In the genomic region with DNA sequence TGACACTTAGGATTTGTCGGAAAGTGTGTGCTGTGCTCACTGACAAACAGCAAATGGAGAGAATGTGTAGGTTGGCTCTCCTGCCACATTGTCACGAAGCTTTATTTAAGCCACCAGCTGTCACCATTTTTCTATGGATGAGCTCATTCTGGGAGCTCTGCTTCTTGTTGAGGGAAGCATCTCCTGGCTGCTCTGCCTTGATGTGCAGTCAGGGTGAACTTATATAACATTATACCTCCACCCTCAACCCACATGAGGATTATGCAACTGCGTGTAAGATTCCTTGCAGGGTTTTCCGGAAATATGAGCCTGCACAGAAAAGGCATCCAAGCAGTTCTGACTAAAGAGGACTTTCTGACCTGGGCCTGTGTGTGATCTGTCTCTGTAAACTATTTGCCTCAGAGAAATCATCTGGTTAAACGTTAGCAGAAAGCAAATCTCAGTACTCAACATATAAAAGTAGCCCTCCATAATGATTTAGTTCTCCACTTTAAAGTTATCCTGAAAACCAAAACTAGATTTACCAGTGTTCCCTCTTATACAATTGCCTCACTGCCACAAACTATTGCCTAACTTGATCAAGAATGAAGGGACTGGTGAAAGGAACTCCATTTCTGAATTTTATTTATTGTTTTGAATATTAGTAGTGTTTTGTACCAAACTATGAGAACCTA, we compare ENCODE assay signal across 11 mouse cellular contexts. TPM values are rescaled to one million over a fixed set of nuclear protein-coding genes. Genes with fewer than 3 reads are reported as not detected.
DNase-seq lines count a peak whose midpoint lies in the region; ATAC-seq and TF ChIP-seq lines count a peak whose summit lies in the region.
"Had no signal": no experiment of that assay in that cellular context is flagged by ENCODE, and none has a peak within 500 bp of the region (broad histone marks: within the 10 kb centered on the region; RNA-seq: fewer than 3 reads in every experiment).

No protein-coding gene starts in this region.

- TF ChIP-seq CTCF in liver, postnatal 0 days (IDR thresholded peaks at IDR 0.05; ENCODE audit: low read depth), result no peak

- H3K27ac ChIP-seq in liver, postnatal 0 days (ENCODE audit: low read depth), result 0 out of 2 replicates have a peak overlapping the region, but pooled peaks have one; percentile 51
- no peak overlapping the region for H3K27ac ChIP-seq in forebrain, embryonic 15.5 days (replicated peaks)
- H3K27ac ChIP-seq: embryonic facial prominence, embryonic 12.5 days; macrophage had no signal

- TF ChIP-seq EP300 in liver, postnatal 0 days (IDR thresholded peaks at IDR 0.05; ENCODE audit: low read depth), result no peak

- WGBS in liver, postnatal 0 days (ENCODE audit: insufficient replicate concordance), result 56% methylated on average over 5 of the region's 5 CpGs
- WGBS in forebrain, embryonic 15.5 days, result 82% methylated on average over 5 of the region's 5 CpGs

- no peaks in the 10 kb centered on the region for H3K9me3 ChIP-seq in liver, postnatal 0 days (ENCODE audit: low read length)
- H3K9me3 ChIP-seq in forebrain, embryonic 15.5 days, result no peaks in the 10 kb centered on the region
- H3K9me3 ChIP-seq: embryonic facial prominence, embryonic 12.5 days had no signal

- no peak overlapping the region for H3K9ac ChIP-seq in liver, postnatal 0 days (replicated peaks)
- no peak overlapping the region for H3K9ac ChIP-seq in forebrain, embryonic 15.5 days (replicated peaks)
- H3K9ac ChIP-seq: embryonic facial prominence, embryonic 12.5 days had no signal

- no peak overlapping the region for H3K4me3 ChIP-seq in liver, postnatal 0 days (ENCODE audit: low read depth, low read length)
- H3K4me3 ChIP-seq in forebrain, embryonic 15.5 days, result no peak overlapping the region
- H3K4me3 ChIP-seq: embryonic facial prominence, embryonic 12.5 days had no signal

- no peak overlapping the region for H3K4me2 ChIP-seq in liver, postnatal 0 days (ENCODE audit: low read depth, low read length)
- no peak overlapping the region for H3K4me2 ChIP-seq in forebrain, embryonic 15.5 days (replicated peaks)
- H3K4me2 ChIP-seq: embryonic facial prominence, embryonic 12.5 days had no signal

- peaks cover 17% of the 10 kb centered on the region; the same call in 1 of the 2 replicates for H3K4me1 ChIP-seq in liver, postnatal 0 days (ENCODE audit: insufficient read depth)
- H3K4me1 ChIP-seq in forebrain, embryonic 15.5 days, result no peaks in the 10 kb centered on the region

- no peaks in the 10 kb centered on the region for H3K36me3 ChIP-seq in liver, postnatal 0 days (replicated peaks; ENCODE audit: insufficient read depth, low read length)
- H3K36me3 ChIP-seq in forebrain, embryonic 15.5 days, result no peaks in the 10 kb centered on the region
- H3K36me3 ChIP-seq: embryonic facial prominence, embryonic 12.5 days had no signal

- DNase-seq in liver, postnatal 0 days, result no peak
- DNase-seq in liver, result no peak
- DNase-seq in frontal cortex, postnatal 14 days (ENCODE audit: low spot score in 2 of 2), result peak; percentile 24 to 60
- peak; percentile 62 for DNase-seq in kidney, postnatal 14 days
- DNase-seq in right cerebral cortex, postnatal 10 days (ENCODE audit: low spot score in 2 of 2), result peak; percentile 40 to 67
- DNase-seq in ovary, postnatal 10 days (ENCODE audit: low spot score), result no peak
- DNase-seq: heart, adult 18-20 months had no signal

- ATAC-seq in liver, postnatal 0 days, result peak; percentile 63
- ATAC-seq in forebrain, embryonic 15.5 days (replicated peaks), result no peak
- ATAC-seq: intestine, embryonic 16.5 days had no signal

- no peaks in the 10 kb centered on the region for H3K27me3 ChIP-seq in liver, postnatal 0 days (ENCODE audit: insufficient read depth, low read length)
- H3K27me3 ChIP-seq in forebrain, embryonic 15.5 days, result no peaks in the 10 kb centered on the region
- H3K27me3 ChIP-seq: embryonic facial prominence, embryonic 12.5 days had no signal

RNA-seq across cellular contexts. Expression of a gene that starts 9.0 kb away (rescaled TPM):
- 0.93 and 1.5 TPM in 2 replicates for polyA plus RNA-seq in liver, postnatal 0 days (2015; fragmentation: Nextera tagmentation; extraction: Ambion mirVana)
- 5.1 and 6.6 TPM in 2 replicates for polyA plus RNA-seq in forebrain, embryonic 15.5 days (2015; fragmentation: Nextera tagmentation; extraction: Ambion mirVana)
- polyA plus RNA-seq: macrophage had no signal

Comparison
In these comparisons a context has a peak if more than half of its experiments do, and no peak if none do; other contexts are left out.
1. DNase-seq: peak in frontal cortex, postnatal 14 days (2 of 2), kidney, postnatal 14 days (single experiment) and right cerebral cortex, postnatal 10 days (2 of 2); none in liver, postnatal 0 days (single experiment), liver (single experiment) and ovary, postnatal 10 days (single experiment).